Mouse (Mus musculus) ES-Bruce4 (cell line): ENCODE results near the gene Rps6ka3.

ENCODE experiments used
- CTCF ChIP-seq: IDR thresholded peaks from one replicate; pipeline ENCODE4 v1.8.1; 2011; ENCODE audit warnings: low read depth, low read length
- POLR2A ChIP-seq: IDR thresholded peaks from one replicate; pipeline ENCODE4 v1.8.1; 2011; ENCODE audit warnings: low read length; ENCODE audit not compliant: insufficient read depth

DNA sequence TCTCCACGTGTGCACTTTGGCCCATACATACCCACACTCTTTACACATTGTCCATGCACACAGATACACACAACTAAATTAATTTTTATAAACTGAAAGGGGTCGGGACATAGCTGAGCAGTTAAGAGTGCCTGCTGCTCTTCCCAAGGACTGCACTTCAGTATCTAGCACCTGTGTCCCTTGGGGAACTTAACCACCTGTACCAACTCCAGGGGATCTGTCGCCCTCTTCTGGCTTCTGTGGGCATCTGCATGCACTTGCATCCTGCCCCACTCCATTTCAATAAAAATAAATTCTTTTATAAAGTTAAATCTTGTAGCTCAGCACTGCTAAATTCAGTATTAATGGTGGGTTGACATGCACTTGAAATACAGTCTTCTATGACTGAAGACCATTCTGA lies 54.6 kb downstream of the Rps6ka3 start:
- TF ChIP-seq CTCF (peak; percentile 63), POLR2A (no peak)
